ENCODE assay signal across 24 mouse cellular contexts in genomic region chr1:91624028-91624427, GRCm38 (mm10).
DNase-seq lines count a peak whose midpoint lies in the region; ATAC-seq and TF ChIP-seq lines count a peak whose summit lies in the region.
"Had no signal": no experiment of that assay in that cellular context is flagged by ENCODE, and none has a peak within 500 bp of the region (broad histone marks: within the 10 kb centered on the region; RNA-seq: fewer than 3 reads in every experiment).

No protein-coding gene starts in this region.

- peak; percentile 41 for DNase-seq in hindbrain, postnatal 0 days (ENCODE audit: low spot score)
- no peak for DNase-seq in hindbrain, embryonic 14.5 days (ENCODE audit: low spot score)
- no peak for DNase-seq in embryonic facial prominence, embryonic 10.5 days (ENCODE audit: low spot score)
- DNase-seq in limb, embryonic 14.5 days (ENCODE audit: low spot score) = no peak
- DNase-seq in gastrocnemius, postnatal 14 days = no peak
- DNase-seq in neural tube, embryonic 10.5 days (ENCODE audit: extremely low spot score, low spot score) = no peak
- DNase-seq in kidney, adult 18-20 months = no peak
- DNase-seq: adrenal gland, postnatal 36 days; B cell, adult 2 months; gastrocnemius, adult 2 months; heart, adult 11 months; kidney, adult 8-10 months; kidney, postnatal 10 days; right cerebral cortex, postnatal 25 days; spleen, adult 18-20 months had no signal

- intact Hi-C loops in gastrocnemius, postnatal 14 days (cut with DNase I; ENCODE audit: low total_unique reads) = no loop called here

- TF ChIP-seq POLR2A in limb, embryonic 14.5 days (IDR thresholded peaks at IDR 0.05; ENCODE audit: borderline replicate concordance, extremely low read depth, insufficient read depth, insufficient read length) = no peak

- ATAC-seq in hindbrain, postnatal 0 days = no peak
- ATAC-seq in hindbrain, embryonic 14.5 days (ENCODE audit: low FRiP score) = no peak
- no peak for ATAC-seq in embryonic facial prominence, embryonic 13.5 days (ENCODE audit: insufficient number of reproducible peaks, insufficient read depth, low FRiP score, low TSS enrichment, low read depth)
- ATAC-seq in limb, embryonic 14.5 days (ENCODE audit: low FRiP score, low read depth) = no peak
- ATAC-seq: inflammation-experienced regulatory T-cells, adult 6 months; Patski had no signal

- no peak overlapping the region for H3K4me3 ChIP-seq in hindbrain, postnatal 0 days (ENCODE audit: low read length)
- H3K4me3 ChIP-seq in hindbrain, embryonic 14.5 days (replicated peaks; ENCODE audit: low read length) = no peak overlapping the region
- no peak overlapping the region for H3K4me3 ChIP-seq in embryonic facial prominence, embryonic 10.5 days
- H3K4me3 ChIP-seq in embryonic facial prominence, embryonic 13.5 days = no peak overlapping the region
- no peak overlapping the region for H3K4me3 ChIP-seq in limb, embryonic 14.5 days (replicated peaks; ENCODE audit: low read length)
- H3K4me3 ChIP-seq: gastrocnemius, adult 2 months; heart, embryonic 13.5 days; hindbrain, embryonic 12.5 days; left cerebral cortex, adult 2 months; lung, embryonic 15.5 days had no signal

- no peaks in the 10 kb centered on the region for H3K36me3 ChIP-seq in hindbrain, postnatal 0 days (ENCODE audit: insufficient read depth, low read length)
- H3K36me3 ChIP-seq in hindbrain, embryonic 14.5 days (replicated peaks; ENCODE audit: control insufficient read depth, insufficient read depth) = no peaks in the 10 kb centered on the region
- no peaks in the 10 kb centered on the region for H3K36me3 ChIP-seq in embryonic facial prominence, embryonic 10.5 days (replicated peaks)
- no peaks in the 10 kb centered on the region for H3K36me3 ChIP-seq in embryonic facial prominence, embryonic 13.5 days
- no peaks in the 10 kb centered on the region for H3K36me3 ChIP-seq in limb, embryonic 14.5 days (ENCODE audit: control insufficient read depth, insufficient read depth, low read length)
- H3K36me3 ChIP-seq: G1E; heart, embryonic 13.5 days; hindbrain, embryonic 12.5 days; lung, embryonic 15.5 days had no signal

- no peaks in the 10 kb centered on the region for H3K27me3 ChIP-seq in hindbrain, postnatal 0 days (ENCODE audit: insufficient read depth, low read length)
- H3K27me3 ChIP-seq in hindbrain, embryonic 14.5 days (ENCODE audit: control insufficient read depth, insufficient read depth, low read length) = no peaks in the 10 kb centered on the region
- H3K27me3 ChIP-seq in embryonic facial prominence, embryonic 10.5 days (replicated peaks; ENCODE audit: low read depth, poor library complexity, severe bottlenecking) = no peaks in the 10 kb centered on the region
- H3K27me3 ChIP-seq in embryonic facial prominence, embryonic 13.5 days = no peaks in the 10 kb centered on the region
- H3K27me3 ChIP-seq in limb, embryonic 14.5 days (ENCODE audit: control insufficient read depth, insufficient read depth, low read length) = no peaks in the 10 kb centered on the region
- H3K27me3 ChIP-seq: lung, embryonic 15.5 days; Patski had no signal

- no peak overlapping the region for H3K4me2 ChIP-seq in hindbrain, postnatal 0 days (ENCODE audit: low read depth, low read length)
- H3K4me2 ChIP-seq in hindbrain, embryonic 14.5 days (replicated peaks) = no peak overlapping the region
- no peak overlapping the region for H3K4me2 ChIP-seq in embryonic facial prominence, embryonic 13.5 days
- no peak overlapping the region for H3K4me2 ChIP-seq in limb, embryonic 14.5 days (replicated peaks; ENCODE audit: low read depth, low read length, severe bottlenecking)
- H3K4me2 ChIP-seq: heart, embryonic 13.5 days; hindbrain, embryonic 12.5 days; lung, embryonic 15.5 days had no signal

- H3K9me3 ChIP-seq in hindbrain, postnatal 0 days (ENCODE audit: low read length) = no peaks in the 10 kb centered on the region
- no peaks in the 10 kb centered on the region for H3K9me3 ChIP-seq in hindbrain, embryonic 14.5 days (ENCODE audit: control insufficient read depth, low read length)
- H3K9me3 ChIP-seq in embryonic facial prominence, embryonic 10.5 days = no peaks in the 10 kb centered on the region
- H3K9me3 ChIP-seq in embryonic facial prominence, embryonic 13.5 days = no peaks in the 10 kb centered on the region
- no peaks in the 10 kb centered on the region for H3K9me3 ChIP-seq in limb, embryonic 14.5 days (ENCODE audit: control insufficient read depth, low read length)
- H3K9me3 ChIP-seq: G1E; heart, embryonic 13.5 days; hindbrain, embryonic 12.5 days; lung, embryonic 15.5 days had no signal

- H3K4me1 ChIP-seq in hindbrain, postnatal 0 days (ENCODE audit: insufficient read depth, low read length) = peaks cover 7% of the 10 kb centered on the region; the same call in 1 of the 2 replicates
- no peaks in the 10 kb centered on the region for H3K4me1 ChIP-seq in hindbrain, embryonic 14.5 days (replicated peaks; ENCODE audit: control insufficient read depth, insufficient read depth, low read length)
- peaks cover 19% of the 10 kb centered on the region for H3K4me1 ChIP-seq in embryonic facial prominence, embryonic 10.5 days
- peaks cover 27% of the 10 kb centered on the region for H3K4me1 ChIP-seq in embryonic facial prominence, embryonic 13.5 days
- H3K4me1 ChIP-seq in limb, embryonic 14.5 days (ENCODE audit: control insufficient read depth, insufficient read depth, low read length) = peaks cover 19% of the 10 kb centered on the region
- H3K4me1 ChIP-seq: heart, embryonic 13.5 days had no signal

- no peak for TF ChIP-seq CTCF in hindbrain, postnatal 0 days (IDR thresholded peaks at IDR 0.05; ENCODE audit: low read depth)

- peak overlapping the region; percentile 32; the same call in 1 of the 2 replicates for H3K27ac ChIP-seq in hindbrain, postnatal 0 days
- H3K27ac ChIP-seq in hindbrain, embryonic 14.5 days = no peak overlapping the region
- H3K27ac ChIP-seq in embryonic facial prominence, embryonic 10.5 days (replicated peaks) = peak overlapping the region; percentile 30
- peak overlapping the region; percentile 78 for H3K27ac ChIP-seq in embryonic facial prominence, embryonic 13.5 days
- 0 out of 2 replicates have a peak overlapping the region, but pooled peaks have one; percentile 22 for H3K27ac ChIP-seq in limb, embryonic 14.5 days (replicated peaks; ENCODE audit: low read depth, low read length)
- H3K27ac ChIP-seq: gastrocnemius, adult 2 months; heart, embryonic 13.5 days; hindbrain, embryonic 12.5 days; left cerebral cortex, adult 2 months; liver, embryonic 14.5 days; lung, embryonic 15.5 days had no signal

- no peak overlapping the region; the same call in 1 of the 2 replicates for H3K9ac ChIP-seq in hindbrain, postnatal 0 days (replicated peaks; ENCODE audit: low read length)
- H3K9ac ChIP-seq in hindbrain, embryonic 14.5 days = no peak overlapping the region
- no peak overlapping the region for H3K9ac ChIP-seq in embryonic facial prominence, embryonic 13.5 days
- H3K9ac ChIP-seq in limb, embryonic 14.5 days (ENCODE audit: low read depth, low read length, severe bottlenecking) = no peak overlapping the region
- H3K9ac ChIP-seq: heart, embryonic 13.5 days; hindbrain, embryonic 12.5 days; liver, embryonic 14.5 days; lung, embryonic 15.5 days had no signal

- 62% methylated on average over 8 of the region's 8 CpGs for WGBS in hindbrain, postnatal 0 days
- WGBS in hindbrain, embryonic 14.5 days = 81% methylated on average over 8 of the region's 8 CpGs
- WGBS in embryonic facial prominence, embryonic 10.5 days = 63% methylated on average over 8 of the region's 8 CpGs
- WGBS in embryonic facial prominence, embryonic 13.5 days = 37% methylated on average over 8 of the region's 8 CpGs
- WGBS in limb, embryonic 14.5 days = 50% methylated on average over 8 of the region's 8 CpGs
